Mouse (Mus musculus) neural tube, embryonic 11.5 days (tissue): ENCODE measurements around the gene Kif15. TPM values are rescaled to one million over a fixed set of nuclear protein-coding genes. Genes with fewer than 3 reads are reported as not detected.

ENCODE experiments used
- ATAC-seq: fragments of 200-750 bp; cut with Nextera tagmentation; 2 replicates; pipeline ENCODE4 v1.8.0; 2017; ENCODE audit warnings: moderate number of reproducible peaks, mild to moderate bottlenecking, moderate TSS enrichment, moderate library complexity; ENCODE audit not compliant: insufficient read depth, low FRiP score, low TSS enrichment
- DNase-seq: peaks from one replicate; pipeline ENCODE4 v3.0.0-alpha.2; 2015; ENCODE audit warnings: low spot score
- H3K27ac ChIP-seq: fragments of 300-500 bp; sonication (generic); 2 replicates; pipeline ENCODE4 v1.5.1; 2014; ENCODE audit warnings: low read depth, mild to moderate bottlenecking, low read length
- H3K27me3 ChIP-seq: fragments of 300-500 bp; sonication (generic); 2 replicates; pipeline ENCODE4 v1.6.1; 2014; ENCODE audit warnings: mild to moderate bottlenecking, low read length, mixed read lengths; ENCODE audit not compliant: control insufficient read depth, insufficient read depth
- H3K36me3 ChIP-seq: fragments of 300-500 bp; sonication (generic); 2 replicates; pipeline ENCODE4 v1.6.1; 2014; ENCODE audit warnings: mild to moderate bottlenecking, low read length, moderate library complexity, mixed read lengths; ENCODE audit not compliant: control insufficient read depth, insufficient read depth
- H3K4me1 ChIP-seq: fragments of 300-500 bp; sonication (generic); 2 replicates; pipeline ENCODE4 v1.6.1; 2014; ENCODE audit warnings: low read length, mixed read lengths; ENCODE audit not compliant: control insufficient read depth, insufficient read depth
- H3K4me2 ChIP-seq: fragments of 300-500 bp; sonication (generic); 2 replicates; pipeline ENCODE4 v1.6.1; 2014; ENCODE audit warnings: low read depth, mild to moderate bottlenecking, moderate library complexity
- H3K4me3 ChIP-seq: fragments of 300-500 bp; sonication (generic); 2 replicates; pipeline ENCODE4 v1.5.1; 2014; ENCODE audit warnings: low read depth, low read length
- H3K9ac ChIP-seq: fragments of 300-500 bp; sonication (generic); 2 replicates; pipeline ENCODE4 v1.6.1; 2014; ENCODE audit warnings: mild to moderate bottlenecking, low read length
- H3K9me3 ChIP-seq: fragments of 300-500 bp; sonication (generic); 2 replicates; pipeline ENCODE4 v1.6.1; 2016; ENCODE audit warnings: low read length; ENCODE audit not compliant: control insufficient read depth
- WGBS: fragments of 180-500 bp; shearing (Covaris S2); extraction: QIAGEN DNeasy Blood & Tissue Kit; methylation state at CpG from one replicate; pipeline ENCODE4 v1.1.7; 2014; 5-methylcytosine and 5-hydroxymethylcytosine counted together
- polyA plus RNA-seq: library from polyadenylated mRNA; unstranded; fragments of >200 nt; fragmentation: Nextera tagmentation; extraction: Ambion mirVana; gene quantifications from 2 replicates; pipeline ENCODE4 v1.2.1, GENCODE M21; 2014

The Kif15 gene
- polyA plus RNA-seq, 1 experiment from 2014 or later, result 50.3 TPM

GRCm38 (mm10) chr9:123004718-123005117 lies 53.9 kb downstream of the Kif15 start:
- ATAC-seq (no peak), DNase-seq (no peak)
- Histone ChIP-seq H3K9ac (no peak overlapping the region), H3K9me3 (no peaks in the 10 kb centered on the region), H3K4me2 (no peak overlapping the region), H3K36me3 (peaks cover 3% of the 10 kb centered on the region), H3K4me3 (no peak overlapping the region), H3K27me3 (no peaks in the 10 kb centered on the region), H3K4me1 (no peaks in the 10 kb centered on the region), H3K27ac (no peak overlapping the region)
- 92% methylated on average over 2 of the region's 2 CpGs for WGBS

DNA sequence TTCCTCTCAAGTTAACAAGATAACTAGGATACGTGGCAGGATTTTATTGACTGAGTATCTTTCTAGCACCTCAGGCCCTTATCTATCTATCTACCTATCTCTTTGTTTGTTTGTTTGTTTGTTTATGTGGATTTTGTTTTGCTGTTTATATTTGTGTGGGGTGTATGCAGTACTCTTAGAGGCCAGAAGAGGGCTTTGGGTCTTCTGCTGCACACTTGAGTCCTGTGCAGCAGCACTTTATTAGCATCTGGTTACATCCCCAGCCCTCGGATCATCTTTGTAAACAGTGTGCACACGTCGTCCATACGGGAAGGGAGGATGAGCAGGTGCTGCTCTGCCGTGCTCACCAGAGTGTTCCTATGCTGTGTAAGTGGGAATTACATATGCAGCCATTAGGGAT lies 55.2 kb downstream of the Kif15 start:
- no peak overlapping the region for H3K4me2 ChIP-seq
- H3K4me3 ChIP-seq, result no peak overlapping the region
- H3K9me3 ChIP-seq, result no peaks in the 10 kb centered on the region
- H3K36me3 ChIP-seq, result peaks cover 3% of the 10 kb centered on the region
- no peak overlapping the region for H3K9ac ChIP-seq
- H3K27ac ChIP-seq, result no peak overlapping the region
- 89% methylated on average over 6 of the region's 6 CpGs for WGBS
- DNase-seq (no peak), ATAC-seq (no peak)
- no peaks in the 10 kb centered on the region for H3K4me1 ChIP-seq
- no peaks in the 10 kb centered on the region for H3K27me3 ChIP-seq

DNA sequence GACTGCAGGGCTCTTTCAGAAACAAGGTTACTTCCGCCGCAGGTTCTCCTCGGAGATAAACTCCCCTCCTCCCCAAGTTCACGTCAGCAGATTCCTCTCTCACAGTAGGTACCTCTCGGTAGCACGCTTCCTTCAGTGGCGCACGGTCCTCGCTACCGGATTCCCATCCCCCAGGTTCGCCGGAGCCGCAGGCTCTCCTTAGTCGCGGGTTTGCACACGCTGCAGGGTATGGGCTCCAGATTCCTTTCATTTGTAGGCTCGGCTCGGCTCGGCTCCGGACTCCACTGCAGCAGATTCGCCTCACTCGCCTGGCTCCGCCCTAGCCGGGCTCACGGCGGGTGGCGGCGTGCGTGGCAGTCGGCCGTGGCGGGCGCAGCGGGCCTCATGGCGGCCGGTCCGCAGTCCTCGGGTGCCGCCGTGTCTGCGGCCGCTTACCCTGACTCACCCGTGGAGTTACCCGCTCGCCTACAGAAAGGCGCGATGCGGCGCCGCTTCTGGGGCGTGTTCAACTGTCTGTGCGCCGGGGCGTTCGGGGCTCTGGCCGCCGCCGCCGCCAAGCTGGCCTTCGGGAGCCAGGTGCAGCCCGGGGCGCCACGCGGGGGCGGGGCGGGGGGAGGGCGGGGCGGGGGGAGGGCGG lies 70.3 kb downstream of the Kif15 start, which contains the start of gene Tmem42:
Gene Tmem42, plus strand, starts transcription at position 332 of the 637 bp plus-strand sequence.
- peak within 1 kb of the TSS; percentile 53 for H3K4me2 ChIP-seq
- DNase-seq (peak; percentile 91), ATAC-seq (peak; percentile 96)
- H3K4me1 ChIP-seq, result no peaks in the 10 kb centered on the region; the same call in 1 of the 2 replicates
- peak within 1 kb of the TSS; percentile 78 for H3K9ac ChIP-seq
- H3K9me3 ChIP-seq, result no peaks in the 10 kb centered on the region
- no peaks in the 10 kb centered on the region; the same call in 1 of the 2 replicates for H3K36me3 ChIP-seq
- H3K27me3 ChIP-seq, result no peaks in the 10 kb centered on the region
- peak within 1 kb of the TSS; percentile 85 for H3K27ac ChIP-seq
- peak within 1 kb of the TSS; percentile 66 for H3K4me3 ChIP-seq
- under 1% methylated on average over 50 of the region's 69 CpGs for WGBS

- no peaks in the 10 kb centered on the region for H3K27me3 ChIP-seq
- DNase-seq (no peak), ATAC-seq (peak; percentile 48)
- H3K4me1 ChIP-seq, result no peaks in the 10 kb centered on the region; the same call in 1 of the 2 replicates
- no peak overlapping the region for H3K27ac ChIP-seq
- 49% methylated on average over 16 of the region's 24 CpGs for WGBS
- no peaks in the 10 kb centered on the region for H3K9me3 ChIP-seq
- no peaks in the 10 kb centered on the region for H3K36me3 ChIP-seq
- peak overlapping the region; percentile 53 for H3K4me2 ChIP-seq
- peak overlapping the region; percentile 66 for H3K4me3 ChIP-seq
- H3K9ac ChIP-seq, result 0 out of 2 replicates have a peak overlapping the region, but pooled peaks have one; percentile 24
Observed at GRCm38 (mm10) chr9:123021636-123022379, 71.0 kb downstream of the Kif15 start.

DNA sequence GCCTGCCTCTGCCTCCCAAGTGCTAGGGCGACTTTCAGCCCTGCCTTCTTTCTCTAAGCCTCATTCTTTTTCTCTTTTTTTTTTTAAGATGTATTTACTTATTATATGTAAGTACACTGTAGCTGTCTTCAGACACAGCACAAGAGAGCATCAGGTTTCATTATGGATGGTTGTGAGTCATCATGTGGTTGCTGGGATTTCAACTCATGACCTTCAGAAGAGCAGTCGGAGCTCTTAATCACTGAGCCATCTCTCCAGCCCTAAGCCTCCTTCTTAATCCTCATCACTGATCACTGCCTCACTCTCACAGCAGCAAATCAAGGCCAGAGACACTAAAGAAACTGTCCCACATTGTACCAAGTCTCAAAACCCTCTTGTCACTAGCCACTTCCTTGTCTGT lies 73.4 kb downstream of the Kif15 start:
- Histone ChIP-seq H3K27ac (no peak overlapping the region), H3K36me3 (no peaks in the 10 kb centered on the region), H3K27me3 (no peaks in the 10 kb centered on the region), H3K4me2 (no peak overlapping the region), H3K9me3 (no peaks in the 10 kb centered on the region), H3K9ac (no peak overlapping the region), H3K4me1 (no peaks in the 10 kb centered on the region; the same call in 1 of the 2 replicates), H3K4me3 (no peak overlapping the region)
- ATAC-seq (no peak), DNase-seq (no peak)
- WGBS, result 84% methylated on average over 2 of the region's 2 CpGs

GRCm38 (mm10) chr9:123031496-123032246 lies 80.8 kb downstream of the Kif15 start:
- WGBS, result 88% methylated on average over 13 of the region's 13 CpGs
- no peak overlapping the region for H3K4me3 ChIP-seq
- H3K27me3 ChIP-seq, result no peaks in the 10 kb centered on the region
- no peaks in the 10 kb centered on the region for H3K36me3 ChIP-seq
- no peaks in the 10 kb centered on the region for H3K4me1 ChIP-seq
- no peak overlapping the region for H3K4me2 ChIP-seq
- no peaks in the 10 kb centered on the region for H3K9me3 ChIP-seq
- no peak overlapping the region for H3K27ac ChIP-seq
- DNase-seq (no peak), ATAC-seq (no peak)
- no peak overlapping the region for H3K9ac ChIP-seq

DNA sequence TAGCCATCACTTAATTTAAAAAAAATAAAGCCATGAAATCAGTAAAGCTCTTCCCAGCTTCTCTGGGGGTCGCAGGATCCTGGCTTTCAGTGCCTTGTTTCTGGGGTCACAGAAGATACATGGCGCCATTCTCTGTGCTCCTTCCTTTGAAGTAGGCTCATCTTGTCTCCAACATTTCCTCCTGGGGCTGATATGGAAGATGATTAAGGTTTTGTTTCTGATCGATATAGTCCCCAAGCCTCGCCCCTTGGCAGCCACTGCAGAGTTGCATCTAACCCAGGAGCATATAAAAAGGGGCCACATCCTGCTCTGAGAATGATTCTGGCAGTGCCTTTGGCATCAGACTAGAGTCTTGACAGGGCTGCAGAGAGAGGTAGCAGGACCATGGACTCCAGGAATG lies 83.6 kb downstream of the Kif15 start, which contains the start of gene Tgm4:
Gene Tgm4, plus strand, starts transcription at position 301 of the 400 bp plus-strand sequence.
- no peak for ATAC-seq
- DNase-seq, result no peak
- Histone ChIP-seq H3K27me3 (no peaks in the 10 kb centered on the region), H3K27ac (no peak within 1 kb of the TSS), H3K36me3 (no peaks in the 10 kb centered on the region), H3K9me3 (no peaks in the 10 kb centered on the region), H3K4me1 (no peaks in the 10 kb centered on the region), H3K4me2 (no peak within 1 kb of the TSS), H3K9ac (no peak within 1 kb of the TSS), H3K4me3 (no peak within 1 kb of the TSS)
- WGBS, result 88% methylated on average over 4 of the region's 4 CpGs

DNA sequence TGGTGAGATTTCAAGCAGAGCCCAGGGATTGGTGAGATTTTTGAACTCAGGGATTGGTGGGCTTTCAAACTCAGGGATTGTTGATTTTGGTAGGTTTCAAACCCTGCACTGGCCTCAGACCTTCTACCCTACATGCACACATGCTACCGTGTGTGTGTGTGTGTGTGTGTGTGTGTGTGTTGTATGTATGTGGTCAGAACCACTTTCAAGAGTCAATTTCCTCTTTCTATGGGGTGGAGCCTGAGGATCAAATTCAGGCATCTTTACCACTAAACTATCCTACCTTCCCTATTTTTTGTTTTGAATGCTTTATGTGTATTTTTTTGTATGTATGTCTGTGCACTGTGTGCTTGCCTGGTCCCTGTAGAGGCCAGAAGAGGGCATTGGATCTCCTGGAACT lies 96.8 kb downstream of the Kif15 start:
- Histone ChIP-seq H3K4me2 (no peak overlapping the region), H3K36me3 (no peaks in the 10 kb centered on the region), H3K4me1 (no peaks in the 10 kb centered on the region), H3K27me3 (no peaks in the 10 kb centered on the region), H3K27ac (no peak overlapping the region), H3K9me3 (no peaks in the 10 kb centered on the region), H3K9ac (no peak overlapping the region), H3K4me3 (no peak overlapping the region)
- DNase-seq, result no peak
- no peak for ATAC-seq
- WGBS, result 86% methylated on average over 1 of the region's 1 CpGs
